Mouse (Mus musculus): ENCODE results near the gene Zfp746.

DNA sequence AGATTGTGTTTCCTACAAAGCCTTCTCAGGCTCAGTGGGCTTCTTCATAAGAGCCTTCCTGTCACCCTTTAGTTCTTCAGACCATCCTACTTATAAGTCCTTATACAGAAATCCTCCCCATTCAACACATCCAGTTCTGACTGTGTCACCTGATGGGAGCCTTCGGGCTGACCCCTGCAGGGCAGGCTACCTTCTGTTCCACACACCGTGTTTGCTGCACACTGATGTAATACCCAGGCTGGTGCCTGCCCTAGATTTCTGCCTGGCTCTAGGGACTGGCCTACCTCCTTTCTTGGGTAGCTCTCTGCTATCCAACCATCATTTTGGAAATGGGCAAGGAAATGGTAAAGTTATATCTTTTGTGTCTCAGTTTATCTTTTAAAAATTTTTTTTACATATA lies 63.7 kb downstream of the Zfp746 start:
- no peak for TF ChIP-seq USF2 (IDR thresholded peaks at IDR 0.05; ENCODE audit: borderline replicate concordance in 1 of 2, insufficient read depth in 1 of 2, low read depth in 1 of 2, low read length in 2 of 2)
- no peak for TF ChIP-seq EP300 (IDR thresholded peaks at IDR 0.05; ENCODE audit: low read depth in 1 of 2, low read length in 2 of 2)
- TF ChIP-seq ZKSCAN1 (IDR thresholded peaks at IDR 0.05; ENCODE audit: low read depth, low read length): no peak
- TF ChIP-seq CTCF (IDR thresholded peaks at IDR 0.05 in 2 of 3, conservative IDR thresholded peaks at IDR 0.05 in 1 of 3; ENCODE audit: control insufficient read depth in 1 of 3, insufficient read depth in 1 of 3, low read depth in 2 of 3, low read length in 3 of 3, poor library complexity in 1 of 3, severe bottlenecking in 1 of 3): no peak
- no peak for TF ChIP-seq ZC3H11A (IDR thresholded peaks at IDR 0.05; ENCODE audit: low read depth, low read length)
- no peak for TF ChIP-seq ZMIZ1 (IDR thresholded peaks at IDR 0.05; ENCODE audit: low read depth, low read length)
- no peak for TF ChIP-seq POLR2A (IDR thresholded peaks at IDR 0.05; ENCODE audit: control insufficient read depth in 1 of 2, insufficient read depth in 1 of 2, low read depth in 1 of 2, low read length in 2 of 2, poor library complexity in 1 of 2)
- no peak for TF ChIP-seq SIN3A (IDR thresholded peaks at IDR 0.05; ENCODE audit: low read length)
- no peak for TF ChIP-seq MAFK (IDR thresholded peaks at IDR 0.05; ENCODE audit: borderline replicate concordance, low read depth, low read length)
- no peak for TF ChIP-seq JUND (IDR thresholded peaks at IDR 0.05; ENCODE audit: low read depth, low read length)
- no peak for TF ChIP-seq MEF2A (IDR thresholded peaks at IDR 0.05; ENCODE audit: extremely low read depth, insufficient replicate concordance, low read depth, low read length, poor library complexity, severe bottlenecking)

Data from MEL (cell line).